Mouse (Mus musculus): ENCODE measurements around the gene Asb4. TPM values are rescaled to one million over a fixed set of nuclear protein-coding genes. Genes with fewer than 3 reads are reported as not detected.

Asb4 gene
- polyA plus RNA-seq, 1 experiment from 2014 or later = 14.8 TPM

DNA sequence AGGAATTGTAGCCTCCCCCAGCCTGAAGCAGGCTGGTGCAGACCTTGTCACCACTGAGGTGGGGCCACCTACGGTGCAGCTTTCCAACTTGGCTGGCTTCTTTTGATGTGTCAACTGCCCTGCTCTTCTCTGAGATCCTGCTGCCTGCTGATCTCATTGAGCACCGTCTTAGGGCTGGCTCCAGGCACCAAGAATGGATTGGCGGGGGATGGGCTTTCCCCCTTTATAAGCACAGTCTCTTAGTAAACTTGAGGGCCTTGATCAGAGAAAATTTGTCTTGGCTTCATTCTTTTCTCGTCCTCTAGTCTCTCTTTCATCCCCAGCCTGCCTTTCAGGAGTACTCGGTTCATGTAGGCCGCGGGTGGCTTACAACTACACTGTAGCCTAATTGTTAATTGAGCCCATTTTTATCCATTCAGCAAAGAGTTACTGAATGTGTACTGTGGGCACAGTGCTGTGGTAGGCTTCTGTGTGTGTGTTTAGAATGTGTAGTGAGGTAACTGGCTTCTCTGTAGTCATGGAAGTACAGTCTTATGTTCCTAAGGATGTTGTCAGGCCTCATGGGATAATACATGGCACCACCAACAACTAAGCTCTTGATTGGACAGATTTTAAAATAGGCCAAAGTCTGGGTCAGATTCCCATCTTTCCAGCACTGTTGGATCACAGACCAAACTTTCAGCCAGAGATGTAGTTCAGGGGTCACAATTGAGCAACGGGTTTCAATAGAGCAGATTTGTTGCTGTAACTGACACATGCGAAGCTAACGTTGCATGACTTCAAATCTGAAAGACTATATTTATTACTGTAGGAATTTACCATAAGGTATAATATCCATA, 87.5 kb downstream of the Asb4 start:
- H3K4me1 ChIP-seq (replicated peaks) = no peaks in the 10 kb centered on the region
- H3K4me2 ChIP-seq = no peak overlapping the region
- 72% methylated on average over 10 of the region's 10 CpGs for WGBS
- H3K9ac ChIP-seq = no peak overlapping the region
- no peaks in the 10 kb centered on the region for H3K27me3 ChIP-seq
- no peaks in the 10 kb centered on the region for H3K9me3 ChIP-seq
- no peak for ATAC-seq (ENCODE audit: low FRiP score)
- no peak overlapping the region for H3K4me3 ChIP-seq
- no peaks in the 10 kb centered on the region for H3K36me3 ChIP-seq
- no peak overlapping the region for H3K27ac ChIP-seq

DNA sequence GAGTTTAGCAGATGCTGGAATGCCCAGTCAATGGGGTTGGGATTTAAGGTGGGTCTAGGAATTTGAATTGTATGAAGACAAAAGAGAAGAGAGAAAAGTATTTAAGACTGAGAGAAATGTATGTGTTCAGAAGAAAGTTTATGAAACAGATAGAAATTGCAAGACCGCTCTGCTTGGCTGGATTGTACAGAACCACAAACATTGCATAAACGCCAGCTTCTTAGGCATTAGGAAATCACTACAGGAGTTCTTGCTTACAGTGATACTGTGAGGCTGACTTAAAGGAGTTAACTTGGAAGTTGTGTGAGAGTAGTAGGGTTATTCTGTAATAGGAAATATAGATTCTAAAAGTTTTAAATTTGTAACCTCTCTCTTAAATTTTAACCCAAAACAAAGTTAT, 89.5 kb downstream of the Asb4 start:
- Histone ChIP-seq H3K36me3 (no peaks in the 10 kb centered on the region), H3K4me3 (no peak overlapping the region), H3K4me2 (no peak overlapping the region), H3K27me3 (no peaks in the 10 kb centered on the region), H3K9ac (no peak overlapping the region), H3K4me1 (replicated peaks) (no peaks in the 10 kb centered on the region), H3K27ac (no peak overlapping the region), H3K9me3 (no peaks in the 10 kb centered on the region)
- 95% methylated on average over 2 of the region's 2 CpGs for WGBS
- no peak for ATAC-seq (ENCODE audit: low FRiP score)

DNA sequence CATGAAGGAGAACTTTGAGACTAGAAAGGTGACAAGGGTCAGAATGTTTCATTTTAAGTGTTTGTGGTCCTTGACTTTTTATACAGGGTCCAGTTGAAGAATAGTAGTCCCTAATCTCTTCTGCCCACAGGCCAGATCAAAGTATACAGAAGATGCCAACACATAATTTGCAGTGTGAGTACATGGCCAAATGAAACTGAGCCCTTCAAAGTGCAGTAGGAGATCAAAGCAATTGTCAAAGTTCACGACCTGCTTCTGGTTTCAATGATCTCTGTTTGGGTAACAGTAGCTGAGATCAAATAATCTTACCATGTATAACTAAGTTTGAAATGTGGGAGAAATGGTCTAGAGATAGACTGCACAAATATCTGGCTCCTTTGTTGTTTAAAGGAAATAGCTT, 90.8 kb downstream of the Asb4 start:
- H3K4me3 ChIP-seq = no peak overlapping the region
- WGBS = 69% methylated on average over 1 of the region's 1 CpGs

DNA sequence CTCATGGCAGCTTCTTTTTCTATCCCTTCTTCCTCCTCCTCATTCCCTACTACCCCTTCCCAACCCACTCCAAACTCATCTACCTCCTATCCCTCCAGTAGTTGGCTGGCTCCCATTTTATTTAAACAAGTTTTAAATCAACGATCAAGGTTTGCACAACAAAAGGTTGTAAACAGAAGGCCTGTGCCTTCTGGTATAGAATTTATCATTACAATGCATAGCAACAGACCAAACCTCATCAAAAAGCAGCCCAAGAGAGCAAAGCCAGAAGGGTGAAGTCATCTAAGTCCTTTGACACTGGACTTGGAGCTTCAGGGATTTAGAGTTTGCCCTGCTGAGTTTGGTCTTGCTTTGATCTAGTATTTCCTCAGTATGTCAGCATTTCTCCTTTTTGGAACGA, 97.9 kb downstream of the Asb4 start:
- Histone ChIP-seq H3K9me3 (no peaks in the 10 kb centered on the region), H3K4me2 (no peak overlapping the region), H3K4me3 (no peak overlapping the region), H3K27ac (no peak overlapping the region), H3K27me3 (no peaks in the 10 kb centered on the region), H3K4me1 (replicated peaks) (no peaks in the 10 kb centered on the region), H3K36me3 (no peaks in the 10 kb centered on the region), H3K9ac (no peak overlapping the region)
- 92% methylated on average over 2 of the region's 2 CpGs for WGBS
- ATAC-seq (ENCODE audit: low FRiP score) = no peak

More for the DNA sequence above, 90.8 kb downstream of the Asb4 start:
- Histone ChIP-seq H3K27ac (no peak overlapping the region), H3K9me3 (no peaks in the 10 kb centered on the region), H3K36me3 (no peaks in the 10 kb centered on the region), H3K27me3 (no peaks in the 10 kb centered on the region), H3K9ac (no peak overlapping the region), H3K4me1 (replicated peaks) (no peaks in the 10 kb centered on the region), H3K4me2 (no peak overlapping the region)
- ATAC-seq (ENCODE audit: low FRiP score) = no peak

DNA sequence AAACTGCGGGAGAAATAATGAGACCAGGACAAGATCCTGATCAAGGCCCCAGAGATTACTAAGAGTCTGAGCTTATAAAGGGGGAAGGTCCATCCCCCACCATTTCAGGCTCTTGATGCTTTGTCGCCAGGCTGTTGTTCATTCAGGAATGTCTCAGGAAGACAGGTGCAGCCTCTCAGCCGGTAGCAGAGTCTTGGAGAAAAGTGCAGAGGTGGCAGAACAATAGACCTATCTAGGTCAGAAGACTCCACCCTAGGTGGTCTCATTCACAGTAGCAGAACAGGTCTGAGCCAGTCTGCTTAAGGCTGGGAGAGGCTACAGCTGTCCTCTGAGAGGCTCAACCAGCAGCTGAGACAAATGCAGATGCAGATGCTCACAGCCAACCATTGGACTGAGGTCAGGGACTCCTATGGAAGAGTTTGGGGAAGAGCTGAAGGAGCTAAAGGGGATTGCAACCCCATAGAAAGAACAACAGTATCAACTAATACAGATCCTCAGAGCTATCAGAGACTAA, 99.1 kb downstream of the Asb4 start:
- Histone ChIP-seq H3K27me3 (no peaks in the 10 kb centered on the region), H3K4me3 (no peak overlapping the region), H3K4me1 (replicated peaks) (no peaks in the 10 kb centered on the region), H3K27ac (no peak overlapping the region), H3K36me3 (no peaks in the 10 kb centered on the region), H3K4me2 (no peak overlapping the region), H3K9me3 (no peaks in the 10 kb centered on the region), H3K9ac (no peak overlapping the region)
- 67% methylated on average over 3 of the region's 3 CpGs for WGBS
- no peak for ATAC-seq (ENCODE audit: low FRiP score)

Other genes starting within 250 kb of the Asb4 start
- 0.13 and 0.17 TPM in 2 replicates for gene Pon1, start 189.4 kb upstream of the Asb4 start, polyA plus RNA-seq (2015; fragmentation: Nextera tagmentation; extraction: Ambion mirVana)
- 6.3 and 7.2 TPM in 2 replicates for gene Pon3, start 127.1 kb upstream of the Asb4 start, polyA plus RNA-seq (2015; fragmentation: Nextera tagmentation; extraction: Ambion mirVana)
- gene Pon2, start 84.9 kb upstream of the Asb4 start, polyA plus RNA-seq (2015; fragmentation: Nextera tagmentation; extraction: Ambion mirVana) = 33.2 and 33.6 TPM in 2 replicates
- 1.7 and 2.2 TPM in 2 replicates for gene Pdk4, start 112.9 kb downstream of the Asb4 start, polyA plus RNA-seq (2015; fragmentation: Nextera tagmentation; extraction: Ambion mirVana)

Data from hindbrain, embryonic 13.5 days (tissue).